Mouse (Mus musculus) brain, adult 2 months (tissue): ENCODE results near the gene Usp33.

ENCODE experiments used
- DNase-seq: peaks from one replicate; pipeline ENCODE4 v3.0.0; 2011; ENCODE audit warnings: low read depth, low spot score

The Usp33 gene

GRCm38 (mm10) chr3:152400441-152400840 lies 54.2 kb downstream of the Usp33 start:
- DNase-seq = no peak

DNA sequence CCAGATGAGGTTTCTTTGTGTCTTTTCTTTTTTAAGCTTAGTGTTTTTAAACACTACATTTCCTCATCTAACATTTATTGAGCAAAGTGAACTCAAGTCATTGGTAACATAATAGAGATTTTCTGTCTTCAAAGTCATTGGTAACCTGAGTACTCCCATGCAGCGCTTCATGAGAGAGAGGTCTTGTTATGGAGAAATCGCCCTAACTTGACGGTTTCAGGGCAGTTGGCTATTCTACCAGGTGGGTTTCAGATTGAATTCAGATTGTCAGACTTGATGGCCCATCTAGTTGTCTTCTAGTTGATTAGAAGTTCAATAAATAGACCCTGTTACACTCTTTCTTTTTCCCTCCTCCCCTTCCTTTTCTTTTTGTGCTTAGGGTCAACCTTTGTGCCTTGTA lies 54.6 kb downstream of the Usp33 start:
- no peak for DNase-seq

GRCm38 (mm10) chr3:152401964-152402670 lies 55.8 kb downstream of the Usp33 start:
- DNase-seq = peak; percentile 86

- DNase-seq = no peak
Measured at GRCm38 (mm10) chr3:152402671-152403066, 56.4 kb downstream of the Usp33 start.

DNA sequence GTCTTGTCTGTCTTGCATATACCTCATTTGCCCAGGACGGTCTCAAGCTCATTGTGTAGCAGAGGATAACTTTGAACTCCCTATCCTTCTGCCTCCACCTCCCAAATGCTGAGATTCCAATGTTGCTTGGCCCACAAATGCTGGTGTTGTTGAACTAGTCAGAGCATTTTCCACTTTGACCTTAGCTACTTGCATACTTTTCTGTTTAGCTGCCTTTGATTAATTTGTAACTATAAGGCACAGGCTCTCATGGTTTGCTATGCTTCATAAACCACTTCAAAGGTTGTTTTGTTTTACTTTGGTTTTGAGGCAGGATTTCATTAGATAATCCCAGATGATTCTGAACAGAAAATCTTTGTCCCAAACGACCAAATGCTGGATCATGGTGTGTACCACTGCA lies 57.5 kb downstream of the Usp33 start:
- no peak for DNase-seq

DNA sequence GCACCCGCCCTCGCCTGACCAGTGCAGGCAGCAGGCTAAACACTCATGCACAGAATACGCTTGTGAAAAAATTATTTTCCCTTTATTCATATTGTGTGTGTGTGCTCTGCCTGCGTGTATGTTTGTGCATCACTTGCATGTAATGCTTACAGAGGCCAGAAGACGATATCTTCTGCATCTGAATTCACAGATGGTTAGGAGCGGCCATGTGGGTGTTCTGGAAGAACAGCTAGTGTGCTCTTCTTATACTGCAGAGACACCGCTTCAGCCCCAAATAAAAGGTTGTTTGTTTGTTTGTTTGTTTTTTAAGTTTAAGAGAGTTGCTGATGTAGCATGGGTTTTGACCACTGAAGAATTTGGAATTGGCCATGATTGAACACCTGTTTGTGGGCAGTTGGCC lies 59.1 kb downstream of the Usp33 start:
- peak; percentile 69 for DNase-seq

DNA sequence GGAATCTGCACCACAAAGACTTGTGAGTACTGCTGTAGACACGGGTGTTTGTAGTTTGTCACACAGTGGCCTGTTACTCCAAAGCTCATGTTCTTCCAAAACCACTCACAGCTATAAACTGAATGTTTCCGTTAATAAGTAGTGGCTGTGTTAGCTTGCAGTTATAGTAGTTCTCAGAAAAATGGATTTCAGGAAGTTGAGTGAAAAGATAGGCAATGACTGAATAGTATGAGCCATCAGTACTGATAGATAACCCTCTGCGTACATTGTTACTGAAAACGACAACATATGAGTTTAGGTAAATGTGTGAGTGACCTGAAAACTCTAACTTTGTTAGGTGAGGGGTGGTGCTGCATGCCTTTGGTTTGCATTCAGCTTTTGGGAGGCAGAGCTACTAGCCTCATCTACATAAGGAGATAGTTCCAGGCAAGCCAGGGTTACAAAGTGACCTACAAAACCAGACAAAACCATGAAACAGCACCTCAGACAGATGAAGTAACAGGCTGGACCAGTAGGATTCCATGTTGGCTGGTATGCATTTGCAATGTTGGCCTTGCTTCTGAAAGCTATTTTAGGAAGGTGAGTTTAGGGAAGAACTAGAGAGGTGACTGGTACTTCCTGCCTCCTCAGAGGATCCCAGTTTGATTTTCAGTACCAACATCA lies 59.8 kb downstream of the Usp33 start:
- DNase-seq = no peak

- DNase-seq = no peak
Measured at GRCm38 (mm10) chr3:152410980-152411551, 64.8 kb downstream of the Usp33 start.

GRCm38 (mm10) chr3:152412362-152412761 lies 66.1 kb downstream of the Usp33 start:
- no peak for DNase-seq

GRCm38 (mm10) chr3:152428925-152429324 lies 82.6 kb downstream of the Usp33 start:
- peak; percentile 33 for DNase-seq

DNA sequence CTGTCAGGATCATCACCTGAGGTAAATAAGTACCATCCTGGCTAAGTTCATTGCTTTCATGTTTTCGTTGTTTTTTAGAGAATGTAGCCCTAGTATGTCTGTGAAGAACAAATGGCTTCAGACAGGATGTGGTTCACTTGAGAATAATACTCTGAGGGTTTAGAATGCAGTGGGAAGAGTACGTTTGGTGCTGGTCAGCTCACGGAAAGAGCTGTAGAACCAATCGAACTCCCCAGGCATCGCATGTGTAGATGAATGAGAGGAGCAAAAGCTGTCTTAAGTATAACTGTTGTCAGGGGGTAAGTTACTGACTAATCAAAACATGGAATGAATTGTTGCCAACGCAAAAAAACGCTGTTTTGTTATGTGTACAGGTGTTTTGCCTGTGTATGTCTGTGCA lies 86.4 kb downstream of the Usp33 start:
- DNase-seq = no peak

DNA sequence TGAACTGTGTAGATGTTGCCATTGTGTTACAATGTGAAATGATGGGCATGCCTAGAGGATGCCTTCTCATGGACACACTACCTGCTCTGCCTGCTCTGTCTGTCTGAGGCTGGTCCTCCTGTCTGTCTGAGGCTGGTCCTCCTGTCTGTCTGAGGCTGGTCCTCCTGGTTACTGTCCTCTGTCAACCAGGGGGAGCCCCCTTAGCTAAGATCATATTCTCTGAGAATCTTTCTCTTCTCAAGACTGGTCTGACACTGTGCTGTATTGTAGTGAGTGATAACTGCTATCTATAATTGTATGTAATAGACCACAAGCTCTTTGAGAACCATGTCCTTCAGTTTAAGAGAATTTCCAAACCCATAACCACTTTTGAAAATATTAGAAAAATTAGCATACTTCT lies 89.3 kb downstream of the Usp33 start:
- DNase-seq = no peak

GRCm38 (mm10) chr3:152438068-152438467 lies 91.8 kb downstream of the Usp33 start:
- DNase-seq = no peak

GRCm38 (mm10) chr3:152442795-152443194 lies 96.5 kb downstream of the Usp33 start:
- no peak for DNase-seq
